Mouse (Mus musculus) heart, postnatal 0 days (tissue): ENCODE data around the gene Strip1. TPM values are rescaled to one million over a fixed set of nuclear protein-coding genes. Genes with fewer than 3 reads are reported as not detected.

ENCODE experiments used
- ATAC-seq: fragments of 200-750 bp; cut with Nextera tagmentation; 2 replicates; pipeline ENCODE4 v1.8.0; 2017; ENCODE audit warnings: low read depth, moderate number of reproducible peaks, moderate library complexity; ENCODE audit not compliant: insufficient read depth
- DNase-seq: peaks from one replicate; pipeline ENCODE4 v3.0.0-alpha.2; 2016; ENCODE audit warnings: low spot score
- H3K27ac ChIP-seq: fragments of 300-500 bp; sonication (generic); 2 replicates; pipeline ENCODE4 v1.5.1; 2014; ENCODE audit warnings: low read depth, mild to moderate bottlenecking
- H3K27me3 ChIP-seq: fragments of 300-500 bp; sonication (generic); 2 replicates; pipeline ENCODE4 v1.6.1; 2014; ENCODE audit warnings: low read length, mixed read lengths; ENCODE audit not compliant: control insufficient read depth, insufficient read depth
- H3K36me3 ChIP-seq: fragments of 300-500 bp; sonication (generic); replicated peaks from 2 replicates; pipeline ENCODE4 v1.6.1; 2014; ENCODE audit warnings: low read length, mixed read lengths; ENCODE audit not compliant: control insufficient read depth, insufficient read depth
- H3K4me1 ChIP-seq: fragments of 300-500 bp; sonication (generic); 2 replicates; pipeline ENCODE4 v1.6.1; 2014; ENCODE audit warnings: antibody characterized with exemption; ENCODE audit not compliant: control insufficient read depth, insufficient read depth
- H3K4me2 ChIP-seq: fragments of 300-500 bp; sonication (generic); 2 replicates; pipeline ENCODE4 v1.6.1; 2014; ENCODE audit warnings: low read depth, mild to moderate bottlenecking, low read length, moderate library complexity
- H3K4me3 ChIP-seq: fragments of 300-500 bp; sonication (generic); 2 replicates; pipeline ENCODE4 v1.5.1; 2014; ENCODE audit warnings: low read depth, low read length
- H3K9ac ChIP-seq: fragments of 300-500 bp; sonication (generic); replicated peaks from 2 replicates; pipeline ENCODE4 v1.6.1; 2014; ENCODE audit warnings: low read depth, low read length, mixed read lengths
- H3K9me3 ChIP-seq: fragments of 300-500 bp; sonication (generic); replicated peaks from 2 replicates; pipeline ENCODE4 v1.6.1; 2016; ENCODE audit warnings: low read length; ENCODE audit not compliant: control insufficient read depth
- CTCF ChIP-seq: IDR thresholded peaks from 2 replicates; pipeline ENCODE4 v1.5.1; 2016; ENCODE audit warnings: antibody characterized with exemption, control low read depth, low read depth
- EP300 ChIP-seq: IDR thresholded peaks from 2 replicates; pipeline ENCODE4 v1.6.1; 2016; ENCODE audit warnings: antibody characterized with exemption, low read depth
- WGBS: fragments of 180-500 bp; shearing (Covaris S2); extraction: QIAGEN DNeasy Blood & Tissue Kit; methylation state at CpG from one replicate; pipeline ENCODE4 v1.1.7; 2014; 5-methylcytosine and 5-hydroxymethylcytosine counted together
- polyA plus RNA-seq: library from polyadenylated mRNA; unstranded; fragments of >200 nt; fragmentation: Nextera tagmentation; extraction: Ambion mirVana; gene quantifications from 2 replicates; pipeline ENCODE4 v1.2.1, GENCODE M21; 2015
- total RNA-seq: library from RNA; depleted of rRNA; stranded (reverse); fragments of >200 nt; gene quantifications from 2 replicates; pipeline ENCODE4 v1.2.3, GENCODE M21; 2014; ENCODE audit warnings: low replicate concordance

The Strip1 gene
- total and polyA plus RNA-seq, 2 experiments from 2014 or later, result 24.0 to 49.2 TPM

DNA sequence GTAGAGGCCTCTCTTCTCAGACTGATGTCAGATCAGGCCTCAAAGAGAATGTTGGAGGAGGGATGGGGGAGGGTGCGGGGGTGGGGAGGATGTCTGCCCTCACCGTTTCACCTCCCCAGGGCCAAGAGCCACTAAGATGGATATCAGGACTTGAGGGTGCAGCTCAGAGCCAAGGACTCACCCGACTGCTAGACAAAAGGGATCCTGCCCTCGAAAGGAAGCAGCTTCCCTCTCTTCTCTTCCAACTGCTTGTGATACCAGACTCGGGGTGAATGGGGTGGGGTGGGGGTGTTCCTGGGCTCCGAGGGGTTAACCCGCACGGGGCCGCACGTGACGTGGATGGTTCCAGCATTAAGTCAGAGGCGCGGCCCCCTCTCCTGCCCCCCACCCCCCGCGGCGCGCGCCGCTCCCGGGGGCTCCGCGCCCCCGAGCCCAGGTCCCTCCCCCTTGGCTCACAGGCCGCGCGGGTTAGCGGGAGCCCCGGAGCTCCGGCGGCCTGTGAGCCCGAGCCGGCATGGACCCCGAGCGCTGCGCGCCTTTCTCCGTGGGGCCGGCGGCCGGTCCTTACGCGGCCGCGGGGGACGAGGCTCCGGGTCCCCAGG lies 36.7 kb downstream of the Strip1 start, which contains the start of gene Alx3:
Gene Alx3, plus strand, starts transcription at position 370 of the 602 bp plus-strand sequence.
- TF ChIP-seq EP300, result no peak
- no peak for TF ChIP-seq CTCF
- no peak within 1 kb of the TSS for H3K27ac ChIP-seq
- ATAC-seq, result 0 out of 2 replicates have a peak, but pooled peaks have one; percentile 11
- DNase-seq, result no peak
- H3K9me3 ChIP-seq, result no peaks in the 10 kb centered on the region
- H3K4me3 ChIP-seq, result peak within 1 kb of the TSS; percentile 39
- H3K4me1 ChIP-seq, result no peaks in the 10 kb centered on the region
- 5% methylated on average over 26 of the region's 46 CpGs for WGBS
- H3K9ac ChIP-seq, result no peak within 1 kb of the TSS
- peak within 1 kb of the TSS; percentile 60 for H3K4me2 ChIP-seq
- no peaks in the 10 kb centered on the region for H3K36me3 ChIP-seq
- peaks cover 96% of the 10 kb centered on the region for H3K27me3 ChIP-seq

DNA sequence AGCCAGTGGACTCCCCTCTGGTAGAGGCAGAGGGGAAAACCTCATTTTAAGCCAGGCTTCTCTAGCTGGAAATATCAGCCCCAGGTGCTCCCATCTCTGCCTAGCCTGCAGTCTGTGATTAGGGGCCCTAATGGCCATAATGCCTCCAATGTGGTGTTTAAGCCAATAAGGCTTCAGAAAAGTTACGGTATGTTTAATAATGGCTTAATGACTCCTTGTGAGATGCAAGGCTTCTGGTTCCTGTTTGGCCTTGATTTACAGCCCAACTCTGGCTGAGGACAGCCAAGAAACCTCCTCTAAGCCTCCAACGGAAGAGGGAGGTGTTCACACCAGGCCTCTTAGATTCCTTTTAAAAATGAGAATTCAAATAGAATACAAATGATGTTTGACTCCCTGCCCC lies 37.9 kb downstream of the Strip1 start:
- Histone ChIP-seq H3K4me3 (no peak overlapping the region), H3K27me3 (peaks cover 96% of the 10 kb centered on the region), H3K4me1 (no peaks in the 10 kb centered on the region), H3K27ac (no peak overlapping the region), H3K9ac (no peak overlapping the region), H3K9me3 (no peaks in the 10 kb centered on the region), H3K4me2 (no peak overlapping the region), H3K36me3 (no peaks in the 10 kb centered on the region)
- 73% methylated on average over 2 of the region's 2 CpGs for WGBS
- ATAC-seq (no peak), DNase-seq (no peak)
- no peak for TF ChIP-seq CTCF
- no peak for TF ChIP-seq EP300

DNA sequence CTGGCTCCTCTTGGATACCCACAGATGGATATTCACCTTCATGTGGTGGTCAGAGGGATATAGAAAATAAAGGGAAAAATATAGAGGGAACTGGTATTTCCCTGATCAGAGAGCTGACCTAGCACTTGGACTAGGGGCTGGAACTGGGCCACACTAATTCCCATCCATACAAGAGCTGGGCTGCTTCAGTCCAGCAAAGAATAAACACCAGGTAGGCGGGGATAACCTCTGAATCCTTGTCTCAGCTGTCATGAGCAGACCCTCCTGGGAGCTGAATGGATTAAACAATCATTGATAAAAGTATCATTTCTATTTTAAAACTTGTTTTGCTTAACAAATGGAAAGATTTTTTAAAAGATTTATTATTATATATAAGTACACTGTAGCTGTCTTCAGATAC lies 39.9 kb downstream of the Strip1 start:
- no peaks in the 10 kb centered on the region for H3K36me3 ChIP-seq
- H3K4me1 ChIP-seq, result no peaks in the 10 kb centered on the region
- WGBS, result 38% methylated on average over 1 of the region's 1 CpGs
- ATAC-seq, result no peak
- H3K27ac ChIP-seq, result no peak overlapping the region
- no peak for DNase-seq
- no peak overlapping the region for H3K4me3 ChIP-seq
- no peak overlapping the region for H3K9ac ChIP-seq
- TF ChIP-seq EP300 (no peak), CTCF (no peak)
- no peak overlapping the region for H3K4me2 ChIP-seq
- peaks cover 96% of the 10 kb centered on the region for H3K27me3 ChIP-seq
- H3K9me3 ChIP-seq, result no peaks in the 10 kb centered on the region

DNA sequence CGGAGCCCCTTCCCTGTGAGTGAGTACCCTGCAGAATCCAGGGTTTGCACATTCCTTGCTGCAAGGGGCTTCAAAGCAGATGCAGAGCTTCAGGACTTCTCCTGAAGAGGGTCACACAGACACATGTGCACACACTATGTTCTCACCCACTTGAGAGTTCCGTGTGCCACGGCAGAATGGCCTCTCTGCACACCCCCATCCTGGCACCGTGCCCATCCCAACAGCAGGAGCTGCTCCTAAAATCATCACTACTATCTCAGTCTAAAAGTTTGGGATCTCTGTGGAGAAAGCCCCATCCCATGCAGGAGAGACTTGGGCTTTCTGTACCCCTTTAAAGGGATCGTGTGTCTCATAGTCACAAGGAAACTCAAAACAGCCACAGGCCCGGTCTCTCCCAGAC lies 45.0 kb downstream of the Strip1 start:
- DNase-seq (no peak), ATAC-seq (no peak)
- TF ChIP-seq CTCF (no peak), EP300 (no peak)
- no peaks in the 10 kb centered on the region for H3K9me3 ChIP-seq
- H3K9ac ChIP-seq, result no peak overlapping the region
- H3K36me3 ChIP-seq, result no peaks in the 10 kb centered on the region
- peaks cover 7% of the 10 kb centered on the region; the same call in 1 of the 2 replicates for H3K4me1 ChIP-seq
- 50% methylated on average over 6 of the region's 6 CpGs for WGBS
- no peak overlapping the region for H3K27ac ChIP-seq
- peaks cover 96% of the 10 kb centered on the region for H3K27me3 ChIP-seq
- H3K4me3 ChIP-seq, result no peak overlapping the region
- H3K4me2 ChIP-seq, result no peak overlapping the region

DNA sequence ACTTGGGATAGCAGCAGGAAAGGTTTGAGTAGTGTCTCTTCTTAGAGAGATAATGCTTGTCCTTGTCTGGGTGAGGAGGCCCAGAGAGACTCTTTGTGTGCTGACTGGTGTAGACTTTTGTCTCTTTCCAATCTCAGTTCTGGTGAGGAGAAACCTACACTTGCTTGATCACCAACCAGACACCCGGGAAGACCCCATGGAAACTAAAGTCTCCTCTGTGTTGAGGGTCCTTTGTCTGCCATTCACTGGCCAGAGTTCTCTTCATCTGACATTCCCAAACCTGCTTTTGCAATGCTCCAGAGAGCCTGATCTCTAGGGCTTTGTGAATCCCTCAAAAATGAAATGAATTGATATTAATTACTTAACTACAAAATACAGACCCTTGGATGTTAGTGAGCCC lies 47.6 kb downstream of the Strip1 start:
- Histone ChIP-seq H3K4me2 (no peak overlapping the region), H3K4me1 (peaks cover 7% of the 10 kb centered on the region; the same call in 1 of the 2 replicates), H3K36me3 (no peaks in the 10 kb centered on the region), H3K27me3 (peaks cover 93% of the 10 kb centered on the region), H3K4me3 (no peak overlapping the region), H3K9ac (no peak overlapping the region), H3K9me3 (no peaks in the 10 kb centered on the region), H3K27ac (no peak overlapping the region)
- DNase-seq (no peak), ATAC-seq (no peak)
- TF ChIP-seq EP300 (no peak), CTCF (no peak)
- 39% methylated on average over 1 of the region's 1 CpGs for WGBS
